In genomic region chr5:37180624-37181023, GRCm38 (mm10) we compare ENCODE assay signal across 17 mouse cellular contexts.
DNase-seq lines count a peak whose midpoint lies in the region; ATAC-seq and TF ChIP-seq lines count a peak whose summit lies in the region.
"Had no signal": no experiment of that assay in that cellular context is flagged by ENCODE, and none has a peak within 500 bp of the region (broad histone marks: within the 10 kb centered on the region; RNA-seq: fewer than 3 reads in every experiment).

No protein-coding gene starts in this region.

- H3K4me1 ChIP-seq in forebrain, postnatal 0 days (ENCODE audit: insufficient read depth) = no peaks in the 10 kb centered on the region
- no peaks in the 10 kb centered on the region for H3K4me1 ChIP-seq in forebrain, embryonic 14.5 days (ENCODE audit: control insufficient read depth, insufficient read depth, low read length)
- no peaks in the 10 kb centered on the region for H3K4me1 ChIP-seq in liver, postnatal 0 days (ENCODE audit: insufficient read depth)
- H3K4me1 ChIP-seq in liver, embryonic 12.5 days = no peaks in the 10 kb centered on the region
- no peaks in the 10 kb centered on the region for H3K4me1 ChIP-seq in small intestine, adult 2 months (ENCODE audit: control insufficient read depth, insufficient read depth, insufficient read length, low read length)
- H3K4me1 ChIP-seq: heart, embryonic 12.5 days; limb, embryonic 10.5 days; liver, embryonic 15.5 days had no signal

- TF ChIP-seq EP300 in liver, postnatal 0 days (IDR thresholded peaks at IDR 0.05; ENCODE audit: low read depth) = no peak

- TF ChIP-seq CTCF in forebrain, postnatal 0 days (IDR thresholded peaks at IDR 0.05; ENCODE audit: low read depth) = peak; percentile 42
- TF ChIP-seq CTCF in liver, postnatal 0 days (IDR thresholded peaks at IDR 0.05; ENCODE audit: low read depth) = peak; percentile 41
- 0 out of 2 replicates have a peak, but pooled peaks have one; percentile 14 for TF ChIP-seq CTCF in small intestine, adult 2 months (IDR thresholded peaks at IDR 0.05; ENCODE audit: extremely low read depth, insufficient read length, insufficient replicate concordance, low read depth, low read length)

- no peak overlapping the region for H3K9ac ChIP-seq in forebrain, postnatal 0 days
- H3K9ac ChIP-seq in forebrain, embryonic 14.5 days (ENCODE audit: low read length) = no peak overlapping the region
- H3K9ac ChIP-seq in liver, postnatal 0 days (replicated peaks) = no peak overlapping the region
- H3K9ac ChIP-seq in liver, embryonic 12.5 days = no peak overlapping the region
- H3K9ac ChIP-seq: heart, embryonic 12.5 days; liver, embryonic 15.5 days had no signal

- ATAC-seq in forebrain, postnatal 0 days = no peak
- no peak for ATAC-seq in forebrain, embryonic 14.5 days
- ATAC-seq in liver, postnatal 0 days = no peak
- no peak for ATAC-seq in liver, embryonic 12.5 days
- no peak for ATAC-seq in erythroid progenitor cell, adult 5-6 weeks (replicated peaks; ENCODE audit: low FRiP score, poor library complexity, severe bottlenecking)

- H3K4me2 ChIP-seq in forebrain, postnatal 0 days (ENCODE audit: low read depth) = no peak overlapping the region
- no peak overlapping the region for H3K4me2 ChIP-seq in forebrain, embryonic 14.5 days (ENCODE audit: low read length)
- H3K4me2 ChIP-seq in liver, postnatal 0 days (ENCODE audit: low read depth, low read length) = no peak overlapping the region
- H3K4me2 ChIP-seq in liver, embryonic 12.5 days = no peak overlapping the region
- H3K4me2 ChIP-seq: heart, embryonic 12.5 days; liver, embryonic 15.5 days had no signal

- no peak overlapping the region for H3K4me3 ChIP-seq in forebrain, postnatal 0 days (ENCODE audit: low read depth, low read length)
- H3K4me3 ChIP-seq in forebrain, embryonic 14.5 days (ENCODE audit: low read depth, low read length) = no peak overlapping the region
- no peak overlapping the region for H3K4me3 ChIP-seq in liver, postnatal 0 days (ENCODE audit: low read depth, low read length)
- no peak overlapping the region for H3K4me3 ChIP-seq in liver, embryonic 12.5 days
- no peak overlapping the region for H3K4me3 ChIP-seq in small intestine, adult 2 months (ENCODE audit: low read depth, low read length)
- H3K4me3 ChIP-seq: heart, embryonic 12.5 days; limb, embryonic 10.5 days; liver, embryonic 15.5 days had no signal

- no peak overlapping the region for H3K27ac ChIP-seq in forebrain, postnatal 0 days (ENCODE audit: low read depth, low read length)
- H3K27ac ChIP-seq in forebrain, embryonic 14.5 days (ENCODE audit: low read depth, low read length) = no peak overlapping the region
- no peak overlapping the region for H3K27ac ChIP-seq in liver, postnatal 0 days (ENCODE audit: low read depth)
- H3K27ac ChIP-seq in liver, embryonic 12.5 days = no peak overlapping the region
- no peak overlapping the region for H3K27ac ChIP-seq in small intestine, adult 2 months (ENCODE audit: insufficient read depth, low read depth, low read length)
- H3K27ac ChIP-seq: limb, embryonic 10.5 days; liver, embryonic 15.5 days; macrophage had no signal

- WGBS in forebrain, postnatal 0 days = 46% methylated on average over 1 of the region's 1 CpGs
- 67% methylated on average over 1 of the region's 1 CpGs for WGBS in forebrain, embryonic 14.5 days
- WGBS in liver, postnatal 0 days (ENCODE audit: insufficient replicate concordance) = 70% methylated on average over 1 of the region's 1 CpGs
- WGBS in liver, embryonic 12.5 days (ENCODE audit: insufficient replicate concordance) = 48% methylated on average over 1 of the region's 1 CpGs
- WGBS in small intestine, adult 2 months = 53% methylated on average over 1 of the region's 1 CpGs

- no peak for TF ChIP-seq POLR2A in small intestine, adult 2 months (IDR thresholded peaks at IDR 0.05; ENCODE audit: low read depth, low read length)

- H3K36me3 ChIP-seq in forebrain, postnatal 0 days (ENCODE audit: insufficient read depth) = no peaks in the 10 kb centered on the region
- H3K36me3 ChIP-seq in forebrain, embryonic 14.5 days (ENCODE audit: control insufficient read depth, insufficient read depth, low read length) = no peaks in the 10 kb centered on the region
- H3K36me3 ChIP-seq in liver, postnatal 0 days (replicated peaks; ENCODE audit: insufficient read depth, low read length) = no peaks in the 10 kb centered on the region
- H3K36me3 ChIP-seq in liver, embryonic 12.5 days = no peaks in the 10 kb centered on the region
- no peaks in the 10 kb centered on the region for H3K36me3 ChIP-seq in small intestine, adult 2 months (ENCODE audit: control insufficient read depth, insufficient read depth, low read length)
- H3K36me3 ChIP-seq: heart, embryonic 12.5 days; limb, embryonic 10.5 days; liver, embryonic 15.5 days had no signal

- H3K9me3 ChIP-seq in forebrain, postnatal 0 days (ENCODE audit: low read length) = no peaks in the 10 kb centered on the region
- H3K9me3 ChIP-seq in forebrain, embryonic 14.5 days (replicated peaks; ENCODE audit: control insufficient read depth, low read length) = no peaks in the 10 kb centered on the region
- H3K9me3 ChIP-seq in liver, postnatal 0 days (ENCODE audit: low read length) = no peaks in the 10 kb centered on the region
- no peaks in the 10 kb centered on the region for H3K9me3 ChIP-seq in liver, embryonic 12.5 days (replicated peaks)
- H3K9me3 ChIP-seq: limb, embryonic 10.5 days; liver, embryonic 15.5 days had no signal

- no peaks in the 10 kb centered on the region for H3K27me3 ChIP-seq in forebrain, postnatal 0 days (ENCODE audit: insufficient read depth, low read length)
- no peaks in the 10 kb centered on the region for H3K27me3 ChIP-seq in forebrain, embryonic 14.5 days (replicated peaks; ENCODE audit: control insufficient read depth, insufficient read depth, low read length)
- no peaks in the 10 kb centered on the region for H3K27me3 ChIP-seq in liver, postnatal 0 days (ENCODE audit: insufficient read depth, low read length)
- H3K27me3 ChIP-seq in liver, embryonic 12.5 days (replicated peaks) = no peaks in the 10 kb centered on the region
- H3K27me3 ChIP-seq in small intestine, adult 2 months (ENCODE audit: control insufficient read depth, insufficient read depth, low read length) = no peaks in the 10 kb centered on the region
- H3K27me3 ChIP-seq: liver, embryonic 15.5 days had no signal

- no peak for DNase-seq in forebrain, postnatal 0 days
- DNase-seq in forebrain, embryonic 14.5 days (ENCODE audit: low spot score) = no peak
- no peak for DNase-seq in liver, postnatal 0 days
- DNase-seq in ES-CJ7 (ENCODE audit: low read depth, low spot score) = peak; percentile 37
- no peak for DNase-seq in cerebellum, postnatal 36 days
- DNase-seq: cerebellum, postnatal 25 days; gastrocnemius, postnatal 36 days; kidney, postnatal 36 days; midbrain, embryonic 14.5 days; right cerebral cortex, adult 18-20 months had no signal
